Mouse (Mus musculus) liver, embryonic 16.5 days (tissue): ENCODE results near the gene Ssr1. TPM values are rescaled to one million over a fixed set of nuclear protein-coding genes. Genes with fewer than 3 reads are reported as not detected.

Source experiments
- ATAC-seq: fragments of 200-750 bp; cut with Nextera tagmentation; 2 replicates; pipeline ENCODE4 v1.8.0; 2017; ENCODE audit warnings: low read depth, mild to moderate bottlenecking, moderate number of reproducible peaks, moderate library complexity
- H3K27ac ChIP-seq: fragments of 300-500 bp; sonication (generic); 2 replicates; pipeline ENCODE4 v1.5.1; 2014; ENCODE audit warnings: mild to moderate bottlenecking, low read length
- H3K27me3 ChIP-seq: fragments of 300-500 bp; sonication (generic); 2 replicates; pipeline ENCODE4 v1.6.1; 2014; ENCODE audit warnings: low read depth, low read length, mixed read lengths; ENCODE audit not compliant: control insufficient read depth, insufficient read depth
- H3K36me3 ChIP-seq: fragments of 300-500 bp; sonication (generic); 2 replicates; pipeline ENCODE4 v1.6.1; 2014; ENCODE audit warnings: mild to moderate bottlenecking; ENCODE audit not compliant: control insufficient read depth, insufficient read depth
- H3K4me1 ChIP-seq: fragments of 300-500 bp; sonication (generic); 2 replicates; pipeline ENCODE4 v1.6.1; 2014; ENCODE audit warnings: low read depth, low read length, mixed read lengths; ENCODE audit not compliant: control insufficient read depth
- H3K4me2 ChIP-seq: fragments of 300-500 bp; sonication (generic); 2 replicates; pipeline ENCODE4 v1.6.1; 2014; ENCODE audit warnings: low read depth, low read length, mixed read lengths
- H3K4me3 ChIP-seq: fragments of 300-500 bp; sonication (generic); 2 replicates; pipeline ENCODE4 v1.5.1; 2014; ENCODE audit warnings: low read depth, mild to moderate bottlenecking, low read length
- H3K9ac ChIP-seq: fragments of 300-500 bp; sonication (generic); 2 replicates; pipeline ENCODE4 v1.6.1; 2014; ENCODE audit warnings: low read depth, low read length
- H3K9me3 ChIP-seq: fragments of 300-500 bp; sonication (generic); replicated peaks from 2 replicates; pipeline ENCODE4 v1.6.1; 2016; ENCODE audit warnings: low read length; ENCODE audit not compliant: control insufficient read depth
- WGBS: fragments of 180-500 bp; shearing (Covaris S2); extraction: QIAGEN DNeasy Blood & Tissue Kit; methylation state at CpG from one replicate; pipeline ENCODE4 v1.1.7; 2014; ENCODE audit not compliant: insufficient replicate concordance; 5-methylcytosine and 5-hydroxymethylcytosine counted together
- polyA plus RNA-seq: library from polyadenylated mRNA; unstranded; fragments of >200 nt; fragmentation: Nextera tagmentation; extraction: Ambion mirVana; gene quantifications from 2 replicates; pipeline ENCODE4 v1.2.1, GENCODE M21; 2015

The Ssr1 gene
- polyA plus RNA-seq, 1 experiment from 2014 or later: 69.3 TPM

- Histone ChIP-seq H3K4me1 (peaks cover 2% of the 10 kb centered on the region), H3K36me3 (peaks cover 27% of the 10 kb centered on the region), H3K27me3 (no peaks in the 10 kb centered on the region), H3K4me3 (no peak overlapping the region), H3K4me2 (no peak overlapping the region), H3K9me3 (no peaks in the 10 kb centered on the region), H3K27ac (no peak overlapping the region), H3K9ac (no peak overlapping the region)
- no peak for ATAC-seq
- 79% methylated on average over 3 of the region's 3 CpGs for WGBS
These were observed 74.2 kb downstream of the Ssr1 start for GRCm38 (mm10) chr13:37919711-37920277.

GRCm38 (mm10) chr13:37918336-37919261 is 75.4 kb downstream of the Ssr1 start:
- no peak overlapping the region for H3K4me2 ChIP-seq
- peak; percentile 35; the same call in 1 of the 2 replicates for ATAC-seq
- H3K36me3 ChIP-seq: peaks cover 27% of the 10 kb centered on the region
- no peaks in the 10 kb centered on the region for H3K9me3 ChIP-seq
- H3K9ac ChIP-seq: no peak overlapping the region
- H3K27ac ChIP-seq: no peak overlapping the region
- no peaks in the 10 kb centered on the region for H3K27me3 ChIP-seq
- peaks cover 2% of the 10 kb centered on the region; the same call in 1 of the 2 replicates for H3K4me1 ChIP-seq
- H3K4me3 ChIP-seq: no peak overlapping the region
- WGBS: 81% methylated on average over 15 of the region's 15 CpGs

Other genes starting within 250 kb of the Ssr1 start
- gene Rreb1, start 215.8 kb downstream of the Ssr1 start, polyA plus RNA-seq: 4.2 and 5.9 TPM in 2 replicates
- 18.1 and 18.8 TPM in 2 replicates for gene Riok1, start 42.8 kb upstream of the Ssr1 start, polyA plus RNA-seq
- gene Cage1, start 42.9 kb upstream of the Ssr1 start, polyA plus RNA-seq: 0.25 and 0.40 TPM in 2 replicates
- 2.1 and 2.2 TPM in 2 replicates for gene Dsp, start 157.1 kb upstream of the Ssr1 start, polyA plus RNA-seq
- gene Snrnp48, start 210.7 kb upstream of the Ssr1 start, polyA plus RNA-seq: 10.0 and 10.7 TPM in 2 replicates